18 mouse cellular contexts compared by ENCODE assay signal in genomic region chr16:76323141-76323540, GRCm38 (mm10). TPM values are rescaled to one million over a fixed set of nuclear protein-coding genes. Genes with fewer than 3 reads are reported as not detected.
DNase-seq lines count a peak whose midpoint lies in the region; ATAC-seq and TF ChIP-seq lines count a peak whose summit lies in the region.
"Had no signal": no experiment of that assay in that cellular context is flagged by ENCODE, and none has a peak within 500 bp of the region (broad histone marks: within the 10 kb centered on the region; RNA-seq: fewer than 3 reads in every experiment).

No protein-coding gene starts in this region.

- no peaks in the 10 kb centered on the region for H3K9me3 ChIP-seq in heart, embryonic 13.5 days
- H3K9me3 ChIP-seq in liver, postnatal 0 days (ENCODE audit: low read length), result no peaks in the 10 kb centered on the region
- no peaks in the 10 kb centered on the region for H3K9me3 ChIP-seq in forebrain, embryonic 15.5 days
- H3K9me3 ChIP-seq: hindbrain, embryonic 13.5 days had no signal

- 82% methylated on average over 2 of the region's 2 CpGs for WGBS in heart, embryonic 13.5 days
- 83% methylated on average over 2 of the region's 2 CpGs for WGBS in bone marrow, adult 2 months
- WGBS in liver, postnatal 0 days (ENCODE audit: insufficient replicate concordance), result 81% methylated on average over 2 of the region's 2 CpGs
- WGBS in forebrain, embryonic 15.5 days, result 96% methylated on average over 2 of the region's 2 CpGs

- DNase-seq in heart, adult 9 months (ENCODE audit: low spot score in 2 of 2), result no peak
- no peak for DNase-seq in liver, postnatal 0 days
- no peak for DNase-seq in lung, adult 18-20 months
- DNase-seq: cerebellum, adult 9-10 months; forebrain, postnatal 0 days; kidney, adult 8-10 months; kidney, postnatal 14 days; left cerebral cortex, postnatal 4 days; lung, adult 2 months; lung, postnatal 4 days; right cerebral cortex, postnatal 25 days had no signal

- peaks cover 63% of the 10 kb centered on the region for H3K4me1 ChIP-seq in heart, embryonic 13.5 days
- peaks cover 3% of the 10 kb centered on the region for H3K4me1 ChIP-seq in bone marrow, adult 2 months (ENCODE audit: control insufficient read depth, insufficient read depth, low read length)
- peaks cover 39% of the 10 kb centered on the region for H3K4me1 ChIP-seq in liver, postnatal 0 days (ENCODE audit: insufficient read depth)
- peaks cover 39% of the 10 kb centered on the region for H3K4me1 ChIP-seq in forebrain, embryonic 15.5 days

- H3K4me3 ChIP-seq in heart, embryonic 13.5 days, result no peak overlapping the region; the same call in 1 of the 2 replicates
- no peak overlapping the region for H3K4me3 ChIP-seq in bone marrow, adult 2 months (replicated peaks; ENCODE audit: control insufficient read depth, low read depth, low read length)
- peak overlapping the region; percentile 23 for H3K4me3 ChIP-seq in liver, postnatal 0 days (ENCODE audit: low read depth, low read length)
- no peak overlapping the region for H3K4me3 ChIP-seq in forebrain, embryonic 15.5 days
- H3K4me3 ChIP-seq: hindbrain, embryonic 13.5 days; layer of hippocampus, adult 2 months; left cerebral cortex, adult 2 months had no signal

- H3K9ac ChIP-seq in heart, embryonic 13.5 days, result no peak overlapping the region
- H3K9ac ChIP-seq in liver, postnatal 0 days (replicated peaks), result peak overlapping the region; percentile 48
- H3K9ac ChIP-seq in forebrain, embryonic 15.5 days (replicated peaks), result no peak overlapping the region
- H3K9ac ChIP-seq: forebrain, postnatal 0 days; hindbrain, embryonic 13.5 days had no signal

- H3K4me2 ChIP-seq in heart, embryonic 13.5 days, result peak overlapping the region; percentile 64
- peak overlapping the region; percentile 45 for H3K4me2 ChIP-seq in liver, postnatal 0 days (ENCODE audit: low read depth, low read length)
- H3K4me2 ChIP-seq in forebrain, embryonic 15.5 days (replicated peaks), result no peak overlapping the region
- H3K4me2 ChIP-seq: hindbrain, embryonic 13.5 days had no signal

- H3K27ac ChIP-seq in heart, embryonic 13.5 days (replicated peaks), result peak overlapping the region; percentile 84
- peak overlapping the region; percentile 16; the same call in 1 of the 2 replicates for H3K27ac ChIP-seq in bone marrow, adult 2 months (ENCODE audit: control insufficient read depth, insufficient read depth, low read depth, low read length, poor library complexity)
- H3K27ac ChIP-seq in liver, postnatal 0 days (ENCODE audit: low read depth), result peak overlapping the region; percentile 82
- H3K27ac ChIP-seq in forebrain, embryonic 15.5 days (replicated peaks), result no peak overlapping the region

- TF ChIP-seq CTCF in bone marrow, adult 2 months (IDR thresholded peaks at IDR 0.05; ENCODE audit: control insufficient read depth, insufficient read depth, low read length), result no peak
- no peak for TF ChIP-seq CTCF in liver, postnatal 0 days (IDR thresholded peaks at IDR 0.05; ENCODE audit: low read depth)

- no peak for TF ChIP-seq POLR2A in bone marrow, adult 2 months (IDR thresholded peaks at IDR 0.05; ENCODE audit: borderline replicate concordance, control insufficient read depth, low read depth, low read length)

- peaks cover 7% of the 10 kb centered on the region; the same call in 1 of the 2 replicates for H3K36me3 ChIP-seq in heart, embryonic 13.5 days
- peaks cover 3% of the 10 kb centered on the region; the same call in 1 of the 2 replicates for H3K36me3 ChIP-seq in liver, postnatal 0 days (replicated peaks; ENCODE audit: insufficient read depth, low read length)
- no peaks in the 10 kb centered on the region for H3K36me3 ChIP-seq in forebrain, embryonic 15.5 days
- H3K36me3 ChIP-seq: hindbrain, embryonic 13.5 days had no signal

- TF ChIP-seq EP300 in liver, postnatal 0 days (IDR thresholded peaks at IDR 0.05; ENCODE audit: low read depth), result no peak

- H3K27me3 ChIP-seq in heart, embryonic 13.5 days (replicated peaks), result no peaks in the 10 kb centered on the region
- H3K27me3 ChIP-seq in liver, postnatal 0 days (ENCODE audit: insufficient read depth, low read length), result no peaks in the 10 kb centered on the region
- no peaks in the 10 kb centered on the region for H3K27me3 ChIP-seq in forebrain, embryonic 15.5 days
- H3K27me3 ChIP-seq: hindbrain, embryonic 13.5 days had no signal

- no peak for ATAC-seq in heart, embryonic 13.5 days (ENCODE audit: extremely low read depth, insufficient number of reproducible peaks, low FRiP score, low TSS enrichment)
- ATAC-seq in erythroid progenitor cell, adult 5-6 weeks (replicated peaks; ENCODE audit: low FRiP score, poor library complexity, severe bottlenecking), result peak; percentile 62
- ATAC-seq in liver, postnatal 0 days, result peak; percentile 66
- ATAC-seq in forebrain, embryonic 15.5 days (replicated peaks), result no peak
- ATAC-seq: forebrain, postnatal 0 days had no signal

RNA-seq across cellular contexts. Expression of gene Nrip1, which starts 50.5 kb away (rescaled TPM):
- 20.9 and 23.3 TPM in 2 replicates for polyA plus RNA-seq in heart, embryonic 13.5 days (2015; fragmentation: Nextera tagmentation; extraction: Ambion mirVana)
- polyA plus RNA-seq in bone marrow, adult 2 months (2011; ENCODE audit: insufficient read depth, insufficient read length, low replicate concordance, missing spikeins), result 6.7 and 7.1 TPM in 2 replicates
- total RNA-seq in erythroid progenitor cell, adult 5-6 weeks (2015; ENCODE audit: low replicate concordance), result 72.1 and 83.4 TPM in 2 replicates
- 62.9 and 99.2 TPM in 2 replicates for total RNA-seq in erythroid progenitor cell, adult 5-6 weeks (2017; ENCODE audit: low replicate concordance)
- polyA plus RNA-seq in liver, postnatal 0 days (2015; fragmentation: Nextera tagmentation; extraction: Ambion mirVana), result 9.6 and 11.2 TPM in 2 replicates
- 35.7 and 41.4 TPM in 2 replicates for polyA plus RNA-seq in forebrain, embryonic 15.5 days (2015; fragmentation: Nextera tagmentation; extraction: Ambion mirVana)

Comparison
In these comparisons a context has a peak if more than half of its experiments do, and no peak if none do; other contexts are left out.
1. ATAC-seq: peak in erythroid progenitor cell, adult 5-6 weeks (single experiment) and liver, postnatal 0 days (single experiment); none in heart, embryonic 13.5 days (single experiment) and forebrain, embryonic 15.5 days (single experiment).